Mouse (Mus musculus) liver, embryonic 14.5 days (tissue): ENCODE measurements at regions not wholly inside any gene's neighbourhood (a gene's known extent, or its start where the extent isn't known, plus 50 kb on each side); places are given as distances from the start of the nearest gene placed in this dataset.

ENCODE experiments used
- CTCF ChIP-seq: IDR thresholded peaks from 2 replicates; pipeline ENCODE4 v1.5.1; 2016; ENCODE audit warnings: antibody characterized with exemption, low read depth, control low read depth
- EP300 ChIP-seq: IDR thresholded peaks from 2 replicates; pipeline ENCODE4 v1.6.1; 2016; ENCODE audit warnings: antibody characterized with exemption, low read depth

DNA sequence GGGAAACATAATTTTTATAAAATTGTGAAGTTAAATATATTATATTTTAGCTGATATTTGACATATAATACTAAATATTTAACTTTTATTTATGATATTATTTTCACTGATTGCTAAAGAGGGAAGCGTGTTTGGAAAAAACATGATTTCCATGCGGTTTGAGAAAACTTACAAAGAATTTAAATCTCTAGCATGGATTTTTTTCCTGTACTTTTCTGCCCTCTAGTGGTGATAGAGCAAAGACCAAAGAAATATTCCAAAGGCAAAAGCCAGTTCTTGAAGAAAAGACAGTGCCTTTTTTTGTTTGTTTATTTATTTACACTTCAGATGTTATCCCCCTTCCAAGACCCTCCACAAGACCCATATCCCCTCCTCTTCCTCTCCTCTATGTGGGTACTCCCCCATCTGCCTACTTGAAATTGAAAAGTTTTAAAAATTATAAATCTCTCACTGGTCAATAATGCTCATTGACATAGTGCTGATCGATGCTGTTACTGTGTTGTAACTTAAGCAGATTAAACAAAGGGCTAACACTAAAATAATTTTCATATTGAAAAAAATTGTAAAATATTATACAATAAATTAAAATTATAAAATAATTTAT is 131.1 kb upstream of the Rgs1 start:
- TF ChIP-seq CTCF (peak; percentile 23; the same call in 1 of the 2 replicates), EP300 (no peak)
